Mouse (Mus musculus) heart, adult 18-20 months (tissue): ENCODE measurements at regions not wholly inside any gene's neighbourhood (a gene's known extent, or its start where the extent isn't known, plus 50 kb on each side); places are given as distances from the start of the nearest gene placed in this dataset.
A peak's percentile ranks its signal among the peaks of the same experiment; 100 is the strongest.

ENCODE experiments used
- DNase-seq, 2 experiments: peaks; one replicate each; pipeline ENCODE4 v3.0.0; 2021 to 2022; ENCODE audit warnings: mixed read lengths in 1 of 2

DNA sequence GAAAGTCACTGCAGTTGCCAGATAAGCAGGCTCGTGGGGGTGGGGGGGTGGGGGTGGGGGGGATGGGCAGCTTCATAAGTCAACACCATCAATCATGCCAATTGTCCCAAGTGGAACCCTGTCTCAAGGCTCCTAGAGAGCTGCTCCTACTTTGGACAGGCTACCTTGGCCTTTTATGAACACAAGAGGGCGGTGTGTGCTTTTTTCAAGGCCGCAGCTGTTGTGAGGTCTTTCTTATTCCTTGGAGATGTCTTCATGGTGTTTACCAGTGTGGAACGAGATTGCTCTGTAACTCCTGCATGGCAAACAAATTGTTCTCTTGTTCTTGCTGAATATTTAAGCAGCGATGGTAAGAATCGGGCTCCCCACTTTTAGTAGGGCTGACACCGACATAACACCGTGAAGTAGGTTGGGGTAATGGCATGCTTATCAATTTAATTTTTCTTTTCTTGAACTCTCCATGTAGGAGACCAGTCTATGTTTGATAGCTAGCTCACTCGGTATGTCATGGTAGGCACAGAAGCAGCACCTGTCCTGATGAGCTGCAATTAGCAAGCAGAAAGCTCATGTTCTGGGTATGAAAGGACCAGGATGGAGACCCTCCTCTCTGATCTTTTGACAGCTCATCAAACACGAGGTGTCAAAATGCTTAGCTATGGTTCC is 118.7 kb upstream of the Nmur2 start:
- peak; percentile 28 to 52 for DNase-seq

- peak in 1 of 2 experiments; percentile 11 for DNase-seq
Observed at GRCm38 (mm10) chr11:56150825-56151342, 110.1 kb upstream of the Nmur2 start.

GRCm38 (mm10) chr11:56149752-56150151 is 108.9 kb upstream of the Nmur2 start:
- no peak for DNase-seq

DNA sequence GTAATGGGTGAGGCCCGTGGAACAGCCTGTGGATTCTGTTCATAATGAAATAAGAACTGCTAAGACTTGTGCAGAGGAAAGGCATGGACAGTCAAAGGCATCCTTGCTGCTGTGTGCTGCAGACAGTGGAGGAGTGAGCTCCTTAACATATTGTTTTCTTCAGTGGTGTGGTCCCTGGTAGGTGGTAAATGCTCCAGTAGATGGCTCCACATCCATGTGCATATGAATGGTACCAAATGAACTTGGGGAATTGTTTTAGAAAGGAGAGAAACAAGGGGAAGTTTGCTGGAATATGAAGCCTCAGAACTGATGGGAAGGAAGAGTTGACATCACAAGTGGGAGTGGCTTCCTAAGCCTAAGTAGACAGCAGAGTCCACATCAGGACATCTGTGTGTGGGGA is 108.1 kb upstream of the Nmur2 start:
- no peak for DNase-seq

DNA sequence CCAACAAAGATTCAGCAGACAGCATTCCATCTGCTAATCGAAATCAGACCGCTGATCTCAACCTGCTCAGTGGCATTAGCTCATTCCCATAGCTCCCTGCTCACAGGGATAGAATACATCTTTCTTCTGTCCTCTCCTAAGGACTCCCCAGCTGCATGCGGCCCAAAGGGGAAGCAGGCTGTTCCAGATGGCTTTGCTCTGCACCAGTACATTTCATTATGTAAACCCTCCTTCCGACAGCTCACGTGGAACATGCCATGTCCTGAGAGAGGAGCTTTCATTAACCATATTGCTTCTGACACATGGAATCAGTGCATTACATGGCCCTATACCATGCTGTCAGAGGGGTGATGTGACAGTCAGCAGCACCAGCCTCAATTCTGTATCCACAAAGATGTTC is 105.9 kb upstream of the Nmur2 start:
- DNase-seq = no peak

- peak in 1 of 2 experiments; percentile 63 for DNase-seq
Observed at GRCm38 (mm10) chr11:56131339-56131823, 90.6 kb upstream of the Nmur2 start.

DNA sequence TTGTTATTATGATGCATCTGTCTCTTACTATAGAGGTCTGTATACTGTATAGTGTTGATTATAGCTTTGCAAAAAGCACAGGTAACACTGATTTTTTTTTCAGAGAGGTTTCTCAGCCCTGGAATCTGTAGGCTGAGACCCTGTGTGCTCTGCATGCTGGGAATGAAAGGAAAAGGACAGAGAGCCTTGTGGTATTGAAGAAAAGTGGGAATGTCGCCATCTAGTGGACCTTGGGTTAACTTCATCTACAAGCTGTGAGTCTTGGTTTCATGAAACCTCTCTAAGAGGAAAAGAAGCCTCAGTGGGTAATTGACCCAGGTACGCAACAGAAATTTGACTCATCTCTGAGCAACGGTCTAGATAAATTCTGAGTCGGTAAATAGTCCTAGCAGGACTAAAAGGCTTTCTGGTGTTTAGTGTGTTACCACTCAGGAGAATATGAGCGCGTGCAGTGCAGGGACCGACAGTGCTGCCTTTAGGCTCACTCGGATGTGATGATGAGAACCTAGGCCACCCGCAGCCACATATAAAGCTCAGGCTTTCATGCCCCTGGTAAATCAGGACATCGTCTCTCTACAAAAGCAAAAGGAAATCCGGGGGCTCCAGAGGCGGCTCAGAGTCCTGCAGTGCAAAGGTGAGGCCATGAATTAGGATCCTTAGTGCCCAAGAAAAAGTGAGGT is 75.9 kb upstream of the Nmur2 start:
- DNase-seq = peak; percentile 8 to 52

DNA sequence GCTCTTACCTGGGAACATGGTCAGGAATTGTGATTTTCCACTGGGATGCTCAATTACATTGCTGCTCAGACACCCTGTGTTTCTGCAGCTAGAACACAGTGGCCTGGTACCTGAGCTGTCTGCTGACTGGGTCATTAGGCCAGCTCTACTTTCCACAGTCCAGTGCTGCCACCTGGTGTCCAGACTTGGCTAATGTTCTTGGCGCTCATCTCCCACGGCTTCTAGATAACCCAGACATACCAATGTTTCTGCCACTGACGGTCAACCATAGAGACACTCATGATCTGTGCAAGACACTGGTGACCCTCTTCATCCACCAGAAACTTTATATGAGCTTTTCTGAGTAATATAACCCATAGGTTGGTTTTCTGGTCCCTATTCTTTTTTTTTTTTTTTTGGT is 67.1 kb upstream of the Nmur2 start:
- peak; percentile 48 to 79 for DNase-seq

- DNase-seq = peak; percentile 15 to 61
Observed at GRCm38 (mm10) chr11:56105632-56106031, 64.8 kb upstream of the Nmur2 start.

GRCm38 (mm10) chr11:56092891-56093290 is 52.1 kb upstream of the Nmur2 start:
- no peak for DNase-seq
